Mouse (Mus musculus): ENCODE data around the gene Hsd17b10. TPM values are rescaled to one million over a fixed set of nuclear protein-coding genes. Genes with fewer than 3 reads are reported as not detected.

Gene Hsd17b10
- 261 and 274 TPM in 2 replicates for polyA plus RNA-seq (2015; fragmentation: Nextera tagmentation; extraction: Ambion mirVana)

DNA sequence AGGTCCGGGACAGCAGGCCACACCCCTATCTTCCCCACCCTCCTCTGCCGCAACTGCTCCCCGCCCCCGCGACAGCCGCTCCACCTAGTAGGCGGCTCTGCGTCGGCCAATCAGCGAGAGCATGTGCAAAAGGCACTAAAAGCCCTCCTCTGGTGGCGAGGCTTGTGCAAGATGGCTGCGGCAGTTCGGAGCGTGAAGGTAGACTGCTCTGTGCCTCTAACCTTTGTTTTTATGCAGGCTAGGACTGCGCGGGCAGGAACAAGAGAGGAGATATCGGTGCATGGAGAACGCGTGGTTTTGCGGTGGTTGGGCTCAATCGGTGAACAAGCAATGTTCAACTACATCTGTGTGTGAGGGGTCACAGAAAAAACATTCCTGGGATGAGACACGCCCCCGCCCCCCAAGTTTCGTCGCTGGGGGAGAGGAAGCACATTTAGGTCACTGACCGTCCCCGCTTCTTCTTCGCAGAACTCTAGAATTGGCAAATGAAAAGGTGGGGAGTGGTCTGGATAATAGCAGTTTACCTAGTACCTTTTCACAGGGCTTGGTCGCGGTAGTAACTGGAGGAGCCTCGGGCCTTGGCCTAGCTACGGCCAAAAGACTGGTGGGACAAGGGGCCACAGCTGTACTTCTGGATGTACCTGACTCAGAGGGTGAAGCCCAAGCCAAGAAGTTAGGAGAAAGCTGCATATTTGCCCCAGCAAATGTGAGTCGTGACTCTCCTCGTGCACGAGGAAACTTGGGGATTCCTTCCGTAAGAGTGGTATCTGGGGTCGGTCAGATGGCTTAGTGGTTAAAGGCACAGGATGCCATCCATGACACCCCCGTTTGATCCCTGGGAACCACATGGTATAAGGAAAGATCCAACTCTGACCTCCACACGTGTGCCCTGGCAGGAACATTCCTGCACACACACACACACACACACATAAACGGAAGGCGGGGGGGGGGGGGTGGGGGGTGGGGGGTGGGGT, at the start of gene Hsd17b10:
Gene Hsd17b10, plus strand, starts transcription at position 109 of the 974 bp plus-strand sequence.
- peak within 1 kb of the TSS; percentile 52 for H3K4me3 ChIP-seq
- H3K27me3 ChIP-seq = peaks cover 68% of the 10 kb centered on the region
- H3K4me2 ChIP-seq (replicated peaks) = peak within 1 kb of the TSS; percentile 65
- peak within 1 kb of the TSS; percentile 69 for H3K9ac ChIP-seq
- WGBS = 27% methylated on average over 37 of the region's 41 CpGs
- ATAC-seq (ENCODE audit: low FRiP score, low read depth) = peak; percentile 96
- H3K4me1 ChIP-seq = no peaks in the 10 kb centered on the region
- H3K9me3 ChIP-seq = no peaks in the 10 kb centered on the region
- peak within 1 kb of the TSS; percentile 67 for H3K27ac ChIP-seq
- peaks cover 19% of the 10 kb centered on the region; the same call in 1 of the 2 replicates for H3K36me3 ChIP-seq

DNA sequence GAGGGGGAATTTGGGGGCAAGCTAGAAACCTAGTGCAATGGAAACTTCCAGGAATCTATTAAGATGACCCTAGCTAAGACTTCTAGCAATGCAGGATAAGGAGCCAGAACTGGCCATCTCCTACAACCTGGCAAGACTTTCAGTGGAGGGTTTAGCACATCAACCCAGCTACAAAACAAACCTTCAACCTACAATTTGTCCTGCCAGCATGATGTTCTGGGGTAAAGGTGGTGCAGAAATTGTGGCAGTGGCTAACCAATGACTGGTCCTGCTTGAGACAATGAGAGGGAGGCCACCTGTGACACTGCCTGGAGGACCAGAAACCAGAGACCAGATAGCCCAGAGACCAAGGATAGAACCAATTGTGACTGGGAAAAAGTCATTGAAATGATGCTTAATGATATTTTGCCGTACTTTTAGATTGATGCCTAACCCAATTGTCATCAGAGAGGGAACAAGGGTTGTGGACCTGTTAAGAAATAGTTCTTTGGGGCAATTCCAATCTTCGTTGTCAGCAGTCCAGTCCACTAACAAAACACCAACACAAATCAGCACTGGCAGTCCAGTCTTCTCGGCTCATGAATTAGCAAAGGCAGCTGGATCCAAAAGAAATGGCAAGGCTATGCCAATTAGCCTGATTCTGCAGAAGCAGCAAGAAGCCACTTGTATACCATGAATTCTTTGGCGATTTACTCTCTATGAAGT, 2.5 kb upstream of the Hsd17b10 start:
- Histone ChIP-seq H3K36me3 (peaks cover 7% of the 10 kb centered on the region; the same call in 1 of the 2 replicates), H3K27ac (no peak overlapping the region), H3K4me3 (no peak overlapping the region), H3K9me3 (no peaks in the 10 kb centered on the region), H3K9ac (no peak overlapping the region), H3K4me2 (replicated peaks) (no peak overlapping the region), H3K27me3 (peaks cover 65% of the 10 kb centered on the region), H3K4me1 (no peaks in the 10 kb centered on the region)
- no peak for ATAC-seq (ENCODE audit: low FRiP score, low read depth)
- 74% methylated on average over 4 of the region's 4 CpGs for WGBS

DNA sequence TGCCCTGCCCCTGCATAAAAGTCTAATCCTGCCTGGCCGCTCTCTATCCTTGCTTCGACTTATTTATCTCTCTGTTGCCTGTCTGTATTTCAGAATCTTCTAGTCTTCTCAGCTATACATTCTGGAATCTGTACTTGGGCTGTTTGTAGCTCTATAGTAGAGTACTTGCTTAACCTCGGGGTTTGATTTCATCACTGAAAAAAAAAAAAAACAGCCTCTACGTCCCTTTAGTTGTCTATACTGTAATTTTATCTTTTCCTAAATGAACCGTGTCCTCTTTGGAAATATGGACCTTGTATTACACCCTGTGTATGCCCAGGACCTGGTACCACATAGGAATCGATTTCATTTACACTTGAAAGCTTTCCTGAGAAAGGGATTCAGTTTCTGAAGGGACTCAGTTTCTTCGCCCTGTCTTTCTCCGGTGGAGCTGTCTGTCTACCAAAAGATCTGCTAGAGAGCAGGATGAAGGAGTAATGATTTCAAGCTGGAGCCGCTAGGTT, 412 bp upstream of the Hsd17b10 start:
- no peaks in the 10 kb centered on the region for H3K4me1 ChIP-seq
- peaks cover 17% of the 10 kb centered on the region; the same call in 1 of the 2 replicates for H3K36me3 ChIP-seq
- H3K4me3 ChIP-seq = peak overlapping the region; percentile 52
- WGBS = 37% methylated on average over 9 of the region's 9 CpGs
- H3K9ac ChIP-seq = no peak overlapping the region
- ATAC-seq (ENCODE audit: low FRiP score, low read depth) = peak; percentile 22; the same call in 1 of the 2 replicates
- peaks cover 67% of the 10 kb centered on the region for H3K27me3 ChIP-seq
- H3K27ac ChIP-seq = peak overlapping the region; percentile 44; the same call in 1 of the 2 replicates
- peak overlapping the region; percentile 54 for H3K4me2 ChIP-seq (replicated peaks)
- H3K9me3 ChIP-seq = no peaks in the 10 kb centered on the region

DNA sequence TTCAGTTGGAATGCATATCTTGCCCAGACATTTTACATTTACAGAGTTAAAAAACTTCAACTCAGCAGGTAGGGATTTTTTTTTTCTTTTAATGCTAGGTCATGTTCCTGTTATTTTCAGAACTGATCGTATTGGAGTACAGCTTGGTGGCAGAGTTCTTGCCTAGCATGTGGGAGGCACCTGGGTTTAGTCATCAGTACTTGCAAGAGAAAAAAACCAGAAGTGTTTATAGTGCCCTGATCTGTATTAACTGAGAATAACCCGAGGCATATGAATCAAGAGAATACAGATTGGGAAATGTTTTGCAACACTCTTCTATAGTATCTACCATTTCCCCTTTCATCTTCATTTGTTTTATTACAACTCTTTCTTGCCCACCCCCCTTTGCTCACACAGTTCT, 1.2 kb downstream of the Hsd17b10 start:
- peaks cover 27% of the 10 kb centered on the region; the same call in 1 of the 2 replicates for H3K36me3 ChIP-seq
- H3K4me3 ChIP-seq = peak overlapping the region; percentile 20
- no peaks in the 10 kb centered on the region for H3K4me1 ChIP-seq
- H3K4me2 ChIP-seq (replicated peaks) = peak overlapping the region; percentile 65
- H3K27ac ChIP-seq = no peak overlapping the region
- no peak for ATAC-seq (ENCODE audit: low FRiP score, low read depth)
- H3K9me3 ChIP-seq = no peaks in the 10 kb centered on the region
- H3K9ac ChIP-seq = no peak overlapping the region
- WGBS = 60% methylated on average over 2 of the region's 2 CpGs
- H3K27me3 ChIP-seq = peaks cover 68% of the 10 kb centered on the region

DNA sequence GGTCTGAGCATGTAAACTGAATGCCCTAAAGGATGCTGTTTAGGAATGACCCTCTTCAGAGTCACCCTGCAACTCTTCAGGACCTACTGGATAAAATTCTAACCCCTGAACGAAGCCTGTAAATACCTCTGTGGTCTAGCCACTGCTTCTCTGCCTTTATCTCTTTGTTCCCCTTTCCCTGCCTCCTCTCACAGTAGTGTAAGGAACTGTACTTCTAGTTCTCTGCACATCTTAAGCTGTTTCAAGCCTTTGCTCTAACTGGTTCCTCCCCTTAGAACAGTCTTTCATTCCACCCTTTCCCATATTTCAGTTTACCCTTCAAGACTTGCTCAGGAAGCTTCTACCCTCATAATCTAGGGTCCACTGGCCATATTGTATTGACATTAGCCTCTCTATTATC, 6.2 kb downstream of the Hsd17b10 start:
- Histone ChIP-seq H3K36me3 (peaks cover 27% of the 10 kb centered on the region; the same call in 1 of the 2 replicates), H3K4me2 (replicated peaks) (no peak overlapping the region), H3K27me3 (peaks cover 55% of the 10 kb centered on the region), H3K4me3 (no peak overlapping the region), H3K9me3 (no peaks in the 10 kb centered on the region), H3K9ac (no peak overlapping the region), H3K4me1 (no peaks in the 10 kb centered on the region), H3K27ac (no peak overlapping the region)
- ATAC-seq (ENCODE audit: low FRiP score, low read depth) = no peak
- WGBS = 79% methylated on average over 1 of the region's 1 CpGs

DNA sequence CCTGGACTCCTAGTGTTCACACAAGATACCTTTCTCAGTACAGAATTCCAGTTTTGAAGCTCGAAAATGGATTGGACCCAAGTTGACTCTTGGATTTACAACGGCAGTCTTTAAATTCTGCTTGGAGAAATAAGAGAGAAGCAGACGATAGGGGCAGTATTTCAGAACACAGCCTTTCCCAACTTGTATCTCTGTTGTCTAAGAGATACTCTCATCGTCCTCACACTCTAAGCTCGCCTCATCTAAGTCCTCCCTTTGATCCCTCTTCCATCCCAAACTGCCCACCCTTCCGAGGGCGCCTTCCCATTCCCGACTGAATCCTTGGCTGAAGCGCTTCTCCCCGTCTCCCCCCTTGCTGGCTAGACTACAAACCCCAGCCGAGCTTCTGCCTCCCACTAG, 14.1 kb downstream of the Hsd17b10 start:
- Histone ChIP-seq H3K4me3 (peak overlapping the region; percentile 54), H3K9ac (peak overlapping the region; percentile 74), H3K4me2 (replicated peaks) (peak overlapping the region; percentile 60), H3K36me3 (peaks cover 8% of the 10 kb centered on the region), H3K27ac (peak overlapping the region; percentile 85), H3K4me1 (peaks cover 6% of the 10 kb centered on the region; the same call in 1 of the 2 replicates), H3K9me3 (no peaks in the 10 kb centered on the region), H3K27me3 (peaks cover 36% of the 10 kb centered on the region)
- WGBS = 18% methylated on average over 11 of the region's 11 CpGs
- ATAC-seq (ENCODE audit: low FRiP score, low read depth) = no peak; the same call in 1 of the 2 replicates

DNA sequence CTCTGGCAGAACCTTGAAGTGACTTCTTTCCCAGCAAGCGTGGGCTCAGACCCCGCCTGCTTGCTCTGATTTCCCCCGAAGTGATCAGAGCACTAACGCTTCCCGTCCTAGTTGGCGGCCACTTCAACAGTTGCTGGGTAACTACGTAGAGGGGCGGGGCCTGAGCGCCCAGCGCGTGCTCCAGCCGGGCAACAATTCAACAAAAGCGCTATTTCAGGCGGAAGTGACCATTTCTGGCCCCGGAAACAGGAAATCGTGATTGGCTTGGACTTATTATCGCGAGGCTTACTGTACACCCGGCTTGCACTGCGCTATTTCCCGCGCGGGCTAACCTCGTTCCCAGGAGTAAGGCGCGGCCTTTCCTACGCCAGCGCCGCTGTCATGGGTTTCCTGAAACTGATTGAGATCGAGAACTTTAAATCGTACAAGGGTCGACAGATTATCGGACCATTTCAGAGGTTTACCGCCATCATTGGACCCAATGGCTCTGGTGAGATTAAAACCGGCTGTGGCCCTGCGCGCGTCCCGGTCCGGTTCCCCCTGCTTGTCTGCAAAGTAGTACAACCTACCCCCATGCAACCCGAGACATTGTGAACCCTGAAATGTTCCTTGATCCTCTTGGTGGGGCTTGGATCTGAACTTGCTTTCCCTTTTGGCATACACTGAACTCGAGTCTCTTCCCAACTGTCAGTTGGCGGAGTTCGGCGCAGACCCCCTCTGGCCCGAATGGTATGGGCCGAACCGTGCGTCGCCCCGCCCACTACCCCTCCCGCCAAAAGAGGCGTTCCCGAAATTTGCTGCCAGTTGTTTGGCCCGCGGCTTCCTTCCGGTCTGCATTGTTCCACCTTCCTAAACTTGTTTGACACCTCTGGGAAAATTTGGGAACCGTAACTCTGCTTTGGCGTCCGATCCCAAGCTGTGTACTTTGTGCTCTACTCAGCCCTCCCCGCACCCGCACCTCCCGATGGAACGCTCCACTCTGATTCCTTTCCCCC, 14.8 kb downstream of the Hsd17b10 start, which contains the start of the genes Ribc1 and Smc1a:
Gene Ribc1, minus strand, starts transcription at position 145 of the 995 bp plus-strand sequence.
Gene Smc1a, plus strand, starts transcription at position 278 of the 995 bp plus-strand sequence.
- Histone ChIP-seq H3K4me3 (peak within 1 kb of the TSS; percentile 54), H3K27me3 (peaks cover 36% of the 10 kb centered on the region), H3K36me3 (peaks cover 8% of the 10 kb centered on the region), H3K9me3 (no peaks in the 10 kb centered on the region), H3K27ac (peak within 1 kb of the TSS; percentile 85), H3K9ac (peak within 1 kb of the TSS; percentile 74), H3K4me1 (peaks cover 6% of the 10 kb centered on the region; the same call in 1 of the 2 replicates), H3K4me2 (replicated peaks) (peak within 1 kb of the TSS; percentile 67)
- WGBS = 16% methylated on average over 64 of the region's 64 CpGs
- ATAC-seq (ENCODE audit: low FRiP score, low read depth) = peak; percentile 97

DNA sequence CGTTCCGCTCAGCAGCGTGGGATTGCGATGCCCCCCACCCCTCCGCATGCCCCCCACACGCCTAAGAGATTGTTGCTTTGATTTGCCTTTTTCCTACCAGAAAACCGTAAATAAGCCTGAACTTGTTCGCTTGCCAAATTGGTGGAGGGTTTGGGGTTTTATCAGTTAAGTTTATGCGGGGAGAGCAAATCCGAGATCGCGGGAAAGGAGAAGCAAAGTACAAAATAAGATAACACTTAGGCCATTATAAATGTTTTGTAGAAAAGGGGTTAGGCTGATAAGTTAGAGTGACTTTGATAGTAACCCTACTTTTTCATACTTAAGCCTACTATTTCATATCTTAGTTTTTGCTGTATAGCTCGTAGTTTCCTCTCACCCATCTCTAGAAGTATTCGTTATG, 15.5 kb downstream of the Hsd17b10 start:
- H3K36me3 ChIP-seq = peaks cover 8% of the 10 kb centered on the region
- peak overlapping the region; percentile 54 for H3K4me3 ChIP-seq
- WGBS = 24% methylated on average over 14 of the region's 14 CpGs
- peak overlapping the region; percentile 67 for H3K4me2 ChIP-seq (replicated peaks)
- no peaks in the 10 kb centered on the region for H3K9me3 ChIP-seq
- peaks cover 6% of the 10 kb centered on the region; the same call in 1 of the 2 replicates for H3K4me1 ChIP-seq
- peaks cover 35% of the 10 kb centered on the region for H3K27me3 ChIP-seq
- peak overlapping the region; percentile 16; the same call in 1 of the 2 replicates for H3K27ac ChIP-seq
- H3K9ac ChIP-seq = peak overlapping the region; percentile 67
- no peak for ATAC-seq (ENCODE audit: low FRiP score, low read depth)

DNA sequence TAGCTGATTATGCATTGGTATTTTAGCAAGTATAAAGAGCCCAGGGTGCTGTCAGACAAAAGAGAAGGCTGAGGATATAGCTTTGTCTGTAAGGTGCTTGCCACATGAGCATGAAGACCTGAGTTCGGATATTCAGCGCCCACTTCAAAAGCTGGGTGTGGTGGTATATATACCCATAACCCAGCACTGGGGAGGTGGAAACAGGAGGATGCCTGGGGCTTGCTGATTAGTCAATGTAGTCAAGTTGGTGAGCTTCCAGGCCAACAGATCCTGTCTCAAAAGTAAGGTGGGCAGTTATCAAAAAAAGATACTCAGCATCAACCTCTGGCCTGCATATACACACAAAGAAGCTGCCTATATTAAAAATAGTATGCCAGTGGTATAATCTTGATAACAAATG, 17.6 kb downstream of the Hsd17b10 start:
- WGBS = 86% methylated on average over 2 of the region's 2 CpGs
- H3K9ac ChIP-seq = no peak overlapping the region
- H3K4me1 ChIP-seq = peaks cover 6% of the 10 kb centered on the region; the same call in 1 of the 2 replicates
- no peaks in the 10 kb centered on the region for H3K9me3 ChIP-seq
- H3K27ac ChIP-seq = no peak overlapping the region
- H3K4me3 ChIP-seq = no peak overlapping the region
- ATAC-seq (ENCODE audit: low FRiP score, low read depth) = no peak
- H3K36me3 ChIP-seq = no peaks in the 10 kb centered on the region; the same call in 1 of the 2 replicates
- H3K27me3 ChIP-seq = peaks cover 33% of the 10 kb centered on the region
- H3K4me2 ChIP-seq (replicated peaks) = no peak overlapping the region

DNA sequence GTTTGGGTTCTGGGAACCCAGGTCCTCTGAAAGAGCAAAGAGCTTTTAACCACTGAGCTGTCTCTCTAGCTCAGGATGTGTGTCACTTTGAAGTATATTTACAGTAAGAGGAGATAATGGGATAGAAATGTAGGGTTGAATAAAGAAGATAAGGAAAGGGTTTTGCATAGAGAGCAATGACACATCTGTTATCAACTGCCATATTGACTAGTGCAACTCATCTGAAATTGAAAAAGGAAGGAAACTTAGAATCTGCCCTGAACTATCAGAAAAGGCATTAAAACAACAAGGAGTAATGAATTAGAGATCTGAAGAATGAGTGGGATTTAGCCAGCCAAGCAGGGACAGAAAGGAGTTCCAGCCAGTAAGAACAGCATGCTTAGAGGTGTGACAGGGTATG, 38.2 kb downstream of the Hsd17b10 start:
- no peaks in the 10 kb centered on the region for H3K9me3 ChIP-seq
- H3K27me3 ChIP-seq = peaks cover 32% of the 10 kb centered on the region; the same call in 1 of the 2 replicates
- H3K36me3 ChIP-seq = peaks cover 35% of the 10 kb centered on the region
- H3K4me3 ChIP-seq = no peak overlapping the region
- no peak for ATAC-seq (ENCODE audit: low FRiP score, low read depth)
- no peak overlapping the region for H3K9ac ChIP-seq
- H3K4me1 ChIP-seq = no peaks in the 10 kb centered on the region
- H3K27ac ChIP-seq = no peak overlapping the region
- no peak overlapping the region for H3K4me2 ChIP-seq (replicated peaks)

DNA sequence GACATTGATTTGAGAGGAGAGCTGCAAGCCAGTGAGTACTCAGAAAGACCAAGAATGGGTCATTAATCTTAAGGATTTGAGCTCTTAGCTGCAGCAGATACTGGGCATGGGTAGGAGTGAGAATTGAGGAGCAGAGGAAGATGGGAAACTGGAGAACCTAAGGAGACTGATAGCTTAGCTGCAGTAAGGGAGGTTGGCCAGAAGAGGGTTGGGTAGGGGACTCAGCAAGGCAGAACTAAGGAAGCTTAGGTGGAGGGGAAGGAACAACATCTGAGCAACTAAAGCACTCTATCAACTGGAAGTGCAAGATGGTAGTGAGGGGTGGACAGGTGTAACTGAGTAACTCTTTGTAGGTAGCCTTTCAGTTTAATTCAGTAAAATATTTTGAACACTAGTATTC, 45.6 kb downstream of the Hsd17b10 start:
- Histone ChIP-seq H3K4me2 (replicated peaks) (no peak overlapping the region), H3K27me3 (peaks cover 36% of the 10 kb centered on the region; the same call in 1 of the 2 replicates), H3K4me1 (no peaks in the 10 kb centered on the region), H3K36me3 (peaks cover 21% of the 10 kb centered on the region), H3K27ac (no peak overlapping the region), H3K4me3 (no peak overlapping the region), H3K9ac (no peak overlapping the region), H3K9me3 (no peaks in the 10 kb centered on the region)
- no peak for ATAC-seq (ENCODE audit: low FRiP score, low read depth)
